Mouse (Mus musculus) fat pad, adult 2 months (tissue): ENCODE measurements around the gene Hck.

Experiments used
- DNase-seq: peaks from one replicate; pipeline ENCODE4 v3.0.0-alpha.2; 2011; ENCODE audit warnings: low read depth, low spot score; ENCODE audit errors: extremely low read depth

Hck gene

DNA sequence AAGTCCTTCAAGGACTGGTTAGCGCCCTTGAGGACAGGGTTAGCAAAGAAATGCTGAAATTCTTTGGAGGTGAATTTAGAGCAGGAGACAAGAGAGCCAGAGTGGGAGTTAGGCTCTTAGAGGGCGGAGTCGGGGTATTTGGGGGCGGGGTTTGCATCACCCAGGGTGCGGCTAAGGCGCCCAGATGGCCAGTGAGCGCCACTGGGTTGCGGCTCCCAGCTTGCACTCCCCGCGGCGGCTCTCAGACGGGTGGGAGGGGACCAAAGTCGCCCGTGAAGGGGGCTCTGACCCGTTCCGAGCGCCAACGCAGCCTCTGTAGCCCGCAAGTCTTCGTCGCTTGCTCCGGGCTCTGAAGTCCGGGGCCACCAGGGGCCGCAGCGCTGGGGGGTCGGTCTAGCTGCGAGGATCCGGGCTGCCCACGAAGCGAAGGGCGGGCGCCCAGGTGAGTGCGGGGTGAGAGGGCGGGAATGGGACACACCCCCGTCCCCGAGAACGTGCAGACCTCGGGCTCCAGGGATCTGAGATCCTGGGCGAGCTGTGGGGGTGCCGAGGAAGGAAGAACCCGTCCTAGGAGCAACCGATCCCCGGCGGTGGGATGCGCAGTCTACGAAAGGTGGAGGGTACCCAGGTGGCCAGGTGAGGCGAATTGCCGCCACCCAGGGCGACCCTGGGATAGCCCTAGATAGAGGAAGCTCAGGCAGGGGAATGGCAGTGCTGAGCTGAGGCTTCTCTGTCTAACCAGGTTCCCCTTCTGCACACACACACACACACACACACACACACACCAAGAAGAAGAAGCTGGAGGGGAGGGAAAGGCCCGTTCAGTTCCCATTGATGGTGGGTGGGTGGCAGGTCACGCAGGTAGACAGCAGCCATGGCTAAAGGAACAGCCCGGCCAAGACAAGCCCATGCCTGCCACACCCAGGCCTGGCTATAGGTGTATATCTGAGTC lies at the start of gene Hck:
TSS of gene Hck (plus strand) at position 156 of the 952 bp plus-strand sequence.
- DNase-seq, result no peak

DNA sequence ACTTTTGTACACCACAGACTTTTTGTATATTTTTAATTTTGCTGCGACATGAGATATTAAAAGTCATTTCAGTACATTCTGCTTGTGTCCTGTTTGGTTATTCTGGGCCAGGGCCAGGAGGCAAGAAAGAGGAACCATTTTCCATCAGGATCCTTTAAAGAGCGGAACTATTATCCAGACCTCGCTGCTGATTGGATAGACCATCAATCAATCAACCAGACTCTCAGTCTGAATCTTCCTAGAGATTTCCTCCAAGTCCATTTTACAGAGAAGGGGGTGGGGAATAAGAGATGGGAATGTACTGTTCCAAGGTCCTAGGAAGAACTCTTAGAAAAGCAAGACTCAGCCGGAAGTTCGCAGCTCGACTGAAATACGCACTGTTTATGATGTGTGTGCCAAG lies 48.1 kb upstream of the Hck start:
- no peak for DNase-seq

DNA sequence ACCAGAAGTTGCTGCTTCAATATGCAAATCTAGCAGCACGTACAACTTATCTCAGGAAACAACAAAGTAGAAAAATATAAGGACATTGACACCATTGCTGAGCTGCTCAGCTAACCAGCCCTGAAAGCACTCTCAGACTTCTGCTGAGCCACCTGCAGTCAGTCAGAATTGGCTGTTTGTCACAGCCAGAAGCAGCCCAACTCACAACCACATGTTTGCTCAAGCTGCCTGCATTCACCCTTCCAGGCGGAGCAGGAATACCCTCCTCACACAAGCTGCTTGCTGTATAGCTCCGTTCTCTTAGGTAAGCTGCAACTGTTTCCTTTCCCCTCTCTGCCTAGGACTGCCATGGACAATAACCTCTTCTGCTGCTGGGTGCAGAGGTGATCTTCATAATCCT lies 44.9 kb upstream of the Hck start:
- DNase-seq, result no peak

DNA sequence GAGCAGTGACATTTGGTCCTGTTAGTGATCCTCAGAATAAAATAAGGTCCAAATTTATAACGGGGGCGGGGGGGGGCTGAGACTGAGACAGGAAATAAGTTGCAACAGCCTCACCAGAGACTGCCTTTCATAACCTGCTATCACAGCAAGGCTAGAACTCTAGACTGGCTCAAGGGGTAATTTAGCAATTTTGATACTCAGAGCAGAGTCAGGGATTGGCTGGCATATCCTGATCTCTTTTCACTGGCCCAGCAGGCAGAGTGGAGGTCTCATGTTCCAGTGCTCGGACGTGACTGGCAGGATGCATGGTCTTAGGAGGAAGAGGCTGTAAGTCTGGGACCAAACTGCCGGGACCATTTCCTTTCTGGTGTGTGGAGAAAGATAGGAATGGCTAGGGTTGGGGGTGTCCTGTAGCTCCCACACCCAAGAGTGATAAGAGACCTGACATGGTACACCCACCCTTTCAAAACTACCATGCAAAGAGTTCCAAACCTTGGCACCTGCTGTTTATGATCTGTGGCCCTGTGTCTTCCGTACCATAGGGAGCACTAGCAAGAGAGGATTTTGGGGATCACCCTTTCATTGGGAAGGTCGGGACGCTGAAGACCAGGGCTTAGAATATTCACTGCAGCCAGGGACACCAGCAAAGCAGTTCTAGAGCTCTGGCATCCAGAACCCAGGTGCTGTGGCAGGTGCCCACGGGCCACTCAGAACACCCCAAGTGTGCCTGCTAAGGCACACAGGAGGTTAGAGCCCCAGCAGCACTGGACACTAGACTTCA lies 43.9 kb upstream of the Hck start:
- no peak for DNase-seq

DNA sequence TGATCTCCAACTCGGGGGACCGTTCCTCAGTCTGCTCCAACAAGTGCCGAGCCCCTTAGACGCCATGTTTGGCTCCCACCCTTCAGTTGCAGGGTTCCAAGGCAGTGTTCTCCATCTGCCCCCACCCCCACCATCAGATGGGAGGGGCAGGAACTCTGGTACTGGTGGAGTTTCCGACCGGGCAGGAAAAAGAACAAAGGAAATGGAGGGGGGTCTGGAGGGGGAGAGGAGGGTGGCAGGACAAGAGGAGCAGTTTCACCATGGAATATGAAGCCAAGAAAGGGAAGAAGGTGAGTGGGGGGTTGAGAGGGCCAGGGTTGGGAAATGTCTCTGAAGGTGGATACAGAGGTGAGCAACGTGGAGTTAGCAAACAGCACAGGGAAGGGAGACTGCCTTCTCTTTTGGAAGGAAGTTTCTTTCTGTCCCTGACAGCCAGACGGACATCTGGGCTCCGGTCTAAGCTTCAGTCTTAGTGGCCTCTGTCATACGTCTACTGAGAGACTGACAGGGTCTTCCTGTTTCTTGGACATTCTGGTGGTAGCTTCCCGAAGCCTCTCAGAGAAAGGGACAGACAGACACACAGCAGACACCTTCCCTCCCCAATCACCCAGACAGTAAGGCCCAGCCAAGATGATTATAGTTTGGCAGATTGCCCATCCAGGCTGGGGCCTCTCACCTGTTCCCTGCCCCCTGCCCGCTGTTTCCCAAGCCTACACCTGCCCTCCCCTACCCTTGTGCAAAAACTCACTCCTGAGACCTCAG lies 42.3 kb upstream of the Hck start, which contains the start of gene Ccm2l:
TSS of gene Ccm2l (plus strand) at position 209 of the 762 bp plus-strand sequence.
- no peak for DNase-seq

GRCm38 (mm10) chr2:153066991-153067390 lies 41.3 kb upstream of the Hck start:
- DNase-seq, result no peak

GRCm38 (mm10) chr2:153070762-153071490 lies 37.3 kb upstream of the Hck start:
- no peak for DNase-seq

DNA sequence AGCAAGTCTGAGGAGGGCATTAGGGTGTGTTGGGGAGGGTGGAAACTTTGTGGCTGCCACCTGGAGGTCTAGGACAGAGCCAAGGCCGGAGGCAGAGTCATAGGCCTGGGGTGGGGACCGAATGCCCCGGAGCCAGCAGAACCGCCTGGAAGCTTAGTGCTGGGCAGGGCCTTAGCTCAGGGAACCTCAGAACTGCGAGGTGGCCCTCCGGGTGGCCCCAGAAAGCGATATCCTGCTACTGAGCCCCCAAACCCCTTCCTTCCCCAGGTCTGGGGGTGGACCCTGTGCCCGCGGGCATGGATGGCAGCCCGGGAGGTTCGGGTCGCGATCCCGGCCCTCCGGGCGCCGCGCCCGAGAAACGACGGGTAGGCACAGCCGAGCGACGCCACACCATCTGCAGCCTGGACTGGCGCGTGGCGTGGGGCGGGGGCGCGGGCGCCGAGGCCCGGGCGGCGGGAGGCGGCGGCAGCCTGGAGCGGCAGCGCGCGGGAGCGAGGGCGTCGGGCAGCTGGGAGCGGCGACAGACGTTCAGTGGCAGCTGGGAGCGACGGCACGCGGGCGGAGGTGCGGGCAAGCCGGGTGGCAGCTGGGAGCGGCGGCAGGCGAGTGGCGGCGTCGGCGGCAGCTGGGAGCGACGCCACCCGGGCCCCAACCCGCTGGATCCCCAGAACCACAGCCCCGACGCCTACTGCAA lies 36.6 kb upstream of the Hck start:
- no peak for DNase-seq

DNA sequence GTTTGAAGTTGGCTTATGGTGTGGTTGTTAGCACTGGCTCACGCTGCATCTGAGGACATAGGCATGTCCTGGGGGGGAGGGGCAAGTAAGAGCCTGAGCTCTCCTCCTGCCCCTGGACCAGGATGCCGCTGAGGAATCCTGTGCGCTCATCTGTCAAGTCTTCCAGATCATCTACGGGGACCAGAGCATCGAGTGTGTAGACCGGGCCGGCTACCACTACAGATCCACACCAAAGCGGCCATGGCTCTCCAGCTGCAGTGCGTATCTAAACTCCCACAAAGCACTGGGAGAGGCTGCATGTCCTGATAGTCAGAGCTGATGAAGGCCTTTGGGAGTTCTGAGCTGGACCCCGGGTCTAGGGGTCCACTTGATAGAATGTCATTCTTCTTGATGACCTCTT lies 33.6 kb upstream of the Hck start:
- DNase-seq, result no peak

- DNase-seq, result no peak
Measured at GRCm38 (mm10) chr2:153075961-153076360, 32.3 kb upstream of the Hck start.

GRCm38 (mm10) chr2:153080841-153081523 lies 27.3 kb upstream of the Hck start:
- DNase-seq, result no peak

DNA sequence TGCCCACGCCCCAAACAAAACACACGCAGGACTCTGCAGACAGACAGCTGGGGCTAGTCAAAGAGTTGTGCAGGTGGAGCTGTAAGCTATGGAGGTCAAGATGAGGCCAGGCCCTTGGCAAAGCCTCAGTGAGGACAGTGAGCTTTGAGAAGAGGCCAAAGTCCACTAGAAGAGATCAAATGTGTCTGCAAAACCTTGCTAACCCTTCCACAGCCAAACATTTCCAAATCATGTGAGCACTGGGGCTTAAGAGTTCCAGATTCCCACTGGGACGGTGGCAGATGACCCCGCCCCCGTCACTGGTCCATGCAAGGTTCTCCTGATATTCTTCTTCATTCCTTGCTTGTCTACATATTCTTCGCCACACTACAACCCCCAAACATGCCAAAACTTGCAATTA lies 26.4 kb upstream of the Hck start:
- DNase-seq, result no peak

DNA sequence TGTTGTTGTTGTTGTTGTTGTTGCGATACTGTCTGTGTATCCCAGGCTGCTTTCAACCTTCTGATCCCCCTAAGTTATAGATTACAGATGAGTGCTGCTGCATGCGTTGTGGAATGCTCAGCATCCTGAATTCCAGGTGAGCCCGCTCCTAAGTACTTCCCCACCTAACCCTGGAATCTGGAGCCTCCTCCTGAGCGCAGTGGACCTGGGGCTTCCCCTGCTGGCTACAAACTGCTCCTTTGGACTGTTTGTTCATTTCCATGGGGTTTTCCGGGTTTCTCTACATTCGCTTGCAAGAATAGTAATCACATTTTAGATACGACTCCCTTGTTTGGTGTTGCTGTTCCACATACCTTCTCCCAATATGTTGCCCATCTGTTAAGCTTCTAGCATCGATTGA lies 25.0 kb upstream of the Hck start:
- no peak for DNase-seq

DNA sequence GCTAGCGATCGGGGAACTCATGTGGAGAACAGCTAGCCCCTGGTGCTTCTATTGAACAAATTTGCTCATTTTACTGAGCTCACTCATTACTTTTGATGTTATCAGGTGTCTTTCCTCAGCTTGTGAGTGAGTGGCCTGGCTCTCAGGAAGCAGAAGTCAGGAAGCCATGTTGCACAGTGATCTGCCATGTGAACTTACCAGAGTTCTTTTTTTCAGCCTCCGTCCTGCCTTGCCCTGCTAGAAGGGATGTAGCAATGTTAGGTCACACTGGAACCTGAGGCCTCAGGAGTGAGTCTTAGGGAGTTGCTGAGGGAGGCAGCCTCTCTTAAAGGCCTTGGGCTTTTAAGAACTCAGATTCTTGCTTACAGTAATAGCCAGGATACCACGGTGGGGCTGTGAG lies 24.4 kb upstream of the Hck start:
- DNase-seq, result no peak

GRCm38 (mm10) chr2:153084261-153084976 lies 23.8 kb upstream of the Hck start:
- DNase-seq, result no peak

GRCm38 (mm10) chr2:153085556-153085955 lies 22.7 kb upstream of the Hck start:
- no peak for DNase-seq

- DNase-seq, result no peak
Measured at GRCm38 (mm10) chr2:153086166-153086565, 22.1 kb upstream of the Hck start.

- no peak for DNase-seq
Measured at GRCm38 (mm10) chr2:153087091-153087490, 21.2 kb upstream of the Hck start.

DNA sequence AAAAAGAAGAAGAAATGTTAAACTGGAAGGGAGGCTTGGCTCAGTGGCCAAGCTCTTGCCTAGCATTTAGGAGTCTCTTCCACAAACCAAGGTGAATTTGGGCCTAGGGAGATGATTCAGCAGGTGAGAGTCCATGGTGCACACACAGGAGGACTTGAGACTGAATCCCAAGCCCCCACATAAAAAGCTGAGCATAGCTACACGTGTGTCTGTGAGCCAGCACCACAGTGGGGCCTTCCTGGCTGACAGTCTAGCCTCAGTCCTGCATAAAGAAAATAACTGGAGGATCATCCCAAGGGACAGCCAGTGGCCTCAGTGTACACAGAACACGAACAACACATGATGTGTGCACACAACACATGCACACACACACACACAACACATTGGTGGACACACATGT lies 19.0 kb upstream of the Hck start:
- no peak for DNase-seq
